Mouse (Mus musculus) spleen, adult 2 months (tissue): ENCODE results near the gene Pgghg.

Experiments used
- CTCF ChIP-seq: fragments of 200-500 bp; IDR thresholded peaks from 2 replicates; pipeline ENCODE4 v1.5.1; 2011; ENCODE audit warnings: mild to moderate bottlenecking, inconsistent platforms; ENCODE audit not compliant: insufficient read depth, insufficient read length, insufficient replicate concordance; ENCODE audit errors: extremely low read depth
- POLR2A ChIP-seq: fragments of 200-500 bp; IDR thresholded peaks from 2 replicates; pipeline ENCODE4 v1.6.1; 2011; ENCODE audit warnings: low read depth, low read length, inconsistent platforms

DNA sequence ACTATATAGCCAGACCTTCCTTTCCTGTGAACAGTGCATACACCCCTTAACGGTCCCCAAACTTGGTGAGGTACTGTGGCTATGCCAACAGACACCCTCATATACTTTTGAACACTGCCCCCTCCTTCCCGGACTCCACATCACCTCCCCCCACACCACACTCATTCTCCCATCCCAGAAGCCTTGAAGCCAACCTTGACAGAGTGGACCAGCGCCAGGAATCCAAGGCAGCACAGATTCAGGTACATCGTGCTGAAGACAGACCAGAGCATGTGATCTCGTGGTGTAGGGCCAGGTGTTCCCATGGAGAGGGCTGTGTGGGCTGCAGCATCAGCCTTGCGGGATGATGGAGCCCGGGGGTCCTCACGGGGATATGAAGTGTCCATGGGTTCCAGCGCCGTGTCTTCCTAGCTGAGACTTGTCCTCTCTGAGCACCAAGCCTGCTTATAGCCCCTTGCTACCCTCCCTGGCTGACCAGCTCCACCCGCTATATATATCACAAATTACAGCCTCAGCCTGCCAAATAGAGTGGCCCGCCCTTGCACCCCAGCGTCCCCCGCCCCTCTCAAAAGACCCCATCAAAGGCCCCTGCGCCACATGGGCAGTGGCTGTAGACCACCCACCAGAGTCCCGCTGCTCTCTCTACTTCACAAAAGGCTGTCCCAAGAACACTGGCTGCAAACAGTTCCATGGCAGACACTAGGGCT is 8.8 kb downstream of the Pgghg start, which contains the start of gene Ifitm5:
- TF ChIP-seq CTCF: no peak
- TF ChIP-seq POLR2A: no peak
